In the genomic region with DNA sequence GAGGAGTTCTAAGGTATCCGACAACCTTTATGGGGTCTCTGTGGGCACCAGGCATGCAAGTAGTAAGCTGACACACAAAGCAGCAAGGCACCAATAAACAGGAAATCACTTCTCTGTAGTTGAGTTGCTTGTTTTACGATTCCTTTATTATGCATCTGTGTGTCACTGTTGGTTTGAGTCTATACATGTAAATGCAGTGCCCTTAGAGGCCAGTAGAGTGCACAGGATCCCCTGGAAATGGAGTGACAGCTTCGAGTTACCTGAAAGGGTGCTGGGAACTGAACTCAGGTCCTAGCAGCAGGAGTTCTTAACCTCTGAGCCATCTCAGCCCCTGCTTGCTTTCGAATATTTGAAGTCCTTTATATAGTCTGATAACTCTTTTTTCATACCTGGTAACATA, we compare ENCODE assay signal across 22 mouse cellular contexts. TPM values are rescaled to one million over a fixed set of nuclear protein-coding genes. Genes with fewer than 3 reads are reported as not detected.
DNase-seq lines count a peak whose midpoint lies in the region; ATAC-seq and TF ChIP-seq lines count a peak whose summit lies in the region.
"Had no signal": no experiment of that assay in that cellular context is flagged by ENCODE, and none has a peak within 500 bp of the region (broad histone marks: within the 10 kb centered on the region; RNA-seq: fewer than 3 reads in every experiment).

No protein-coding gene starts in this region.

- peaks cover 3% of the 10 kb centered on the region; the same call in 1 of the 2 replicates for H3K4me1 ChIP-seq in liver, postnatal 0 days (ENCODE audit: insufficient read depth)
- peaks cover 23% of the 10 kb centered on the region for H3K4me1 ChIP-seq in E14TG2a.4 (replicated peaks; ENCODE audit: low read depth, low read length)
- H3K4me1 ChIP-seq in embryonic facial prominence, embryonic 10.5 days = peaks cover 4% of the 10 kb centered on the region; the same call in 1 of the 2 replicates
- H3K4me1 ChIP-seq in intestine, postnatal 0 days (replicated peaks; ENCODE audit: control insufficient read depth, insufficient read depth, low read length) = no peaks in the 10 kb centered on the region
- H3K4me1 ChIP-seq: embryonic facial prominence, embryonic 12.5 days; forebrain, embryonic 13.5 days; forebrain, embryonic 15.5 days had no signal

- no peak for DNase-seq in liver, postnatal 0 days
- DNase-seq in liver = no peak
- peak; percentile 52 for DNase-seq in ES-CJ7 (ENCODE audit: low read depth, low spot score)
- DNase-seq in R1 (ENCODE audit: low read depth, low spot score) = peak; percentile 64
- DNase-seq in embryonic facial prominence, embryonic 10.5 days (ENCODE audit: low spot score) = no peak
- DNase-seq in adrenal gland, postnatal 36 days = no peak
- DNase-seq: adrenal gland, adult 8-10 months; adrenal gland, postnatal 14 days; cerebellum, adult 11 months; cerebellum, adult 18-20 months; cerebellum, adult 8-10 months; cerebellum, adult 9-11 months; cerebellum, postnatal 14 days; cerebellum, postnatal 36 days; embryo, embryonic 11 days; forebrain, postnatal 0 days had no signal

- no peaks in the 10 kb centered on the region for H3K27me3 ChIP-seq in liver, postnatal 0 days (ENCODE audit: insufficient read depth, low read length)
- H3K27me3 ChIP-seq in E14TG2a.4 (ENCODE audit: insufficient read depth, low read length) = no peaks in the 10 kb centered on the region
- H3K27me3 ChIP-seq in embryonic facial prominence, embryonic 10.5 days (replicated peaks; ENCODE audit: low read depth, poor library complexity, severe bottlenecking) = no peaks in the 10 kb centered on the region
- H3K27me3 ChIP-seq in intestine, postnatal 0 days (replicated peaks; ENCODE audit: control insufficient read depth, insufficient read depth, low read length) = no peaks in the 10 kb centered on the region
- H3K27me3 ChIP-seq: embryonic facial prominence, embryonic 12.5 days; forebrain, embryonic 13.5 days; forebrain, embryonic 15.5 days had no signal

- no peaks in the 10 kb centered on the region for H3K9me3 ChIP-seq in liver, postnatal 0 days (ENCODE audit: low read length)
- no peaks in the 10 kb centered on the region for H3K9me3 ChIP-seq in E14TG2a.4 (ENCODE audit: low read length)
- no peaks in the 10 kb centered on the region for H3K9me3 ChIP-seq in embryonic facial prominence, embryonic 10.5 days
- no peaks in the 10 kb centered on the region for H3K9me3 ChIP-seq in intestine, postnatal 0 days (ENCODE audit: control insufficient read depth)
- H3K9me3 ChIP-seq: embryonic facial prominence, embryonic 12.5 days; forebrain, embryonic 13.5 days; forebrain, embryonic 15.5 days had no signal

- H3K4me2 ChIP-seq in liver, postnatal 0 days (ENCODE audit: low read depth, low read length) = no peak overlapping the region
- no peak overlapping the region for H3K4me2 ChIP-seq in intestine, postnatal 0 days (replicated peaks; ENCODE audit: low read depth)
- H3K4me2 ChIP-seq: embryonic facial prominence, embryonic 12.5 days; forebrain, embryonic 13.5 days; forebrain, embryonic 15.5 days had no signal

- 83% methylated on average over 4 of the region's 4 CpGs for WGBS in liver, postnatal 0 days (ENCODE audit: insufficient replicate concordance)
- 90% methylated on average over 4 of the region's 4 CpGs for WGBS in embryonic facial prominence, embryonic 10.5 days
- WGBS in intestine, postnatal 0 days = 94% methylated on average over 4 of the region's 4 CpGs

- H3K9ac ChIP-seq in liver, postnatal 0 days (replicated peaks) = no peak overlapping the region
- H3K9ac ChIP-seq in intestine, postnatal 0 days (ENCODE audit: low read depth, low read length) = no peak overlapping the region
- H3K9ac ChIP-seq: embryonic facial prominence, embryonic 12.5 days; forebrain, embryonic 13.5 days; forebrain, embryonic 15.5 days; forebrain, postnatal 0 days had no signal

- no peak overlapping the region for H3K4me3 ChIP-seq in liver, postnatal 0 days (ENCODE audit: low read depth, low read length)
- H3K4me3 ChIP-seq in E14TG2a.4 (replicated peaks; ENCODE audit: low read length) = no peak overlapping the region
- H3K4me3 ChIP-seq in embryonic facial prominence, embryonic 10.5 days = no peak overlapping the region
- H3K4me3 ChIP-seq in intestine, postnatal 0 days (ENCODE audit: low read depth, low read length) = no peak overlapping the region
- H3K4me3 ChIP-seq: embryonic facial prominence, embryonic 12.5 days; forebrain, embryonic 13.5 days; forebrain, embryonic 15.5 days had no signal

- TF ChIP-seq EP300 in liver, postnatal 0 days (IDR thresholded peaks at IDR 0.05; ENCODE audit: low read depth) = no peak

- no peak overlapping the region for H3K27ac ChIP-seq in liver, postnatal 0 days (ENCODE audit: low read depth)
- H3K27ac ChIP-seq in embryonic facial prominence, embryonic 10.5 days (replicated peaks) = no peak overlapping the region
- no peak overlapping the region for H3K27ac ChIP-seq in intestine, postnatal 0 days (ENCODE audit: low read depth, low read length)
- H3K27ac ChIP-seq: embryonic facial prominence, embryonic 12.5 days; forebrain, embryonic 13.5 days; forebrain, embryonic 15.5 days had no signal

- H3K36me3 ChIP-seq in liver, postnatal 0 days (replicated peaks; ENCODE audit: insufficient read depth, low read length) = no peaks in the 10 kb centered on the region
- H3K36me3 ChIP-seq in E14TG2a.4 (ENCODE audit: insufficient read depth, low read length) = no peaks in the 10 kb centered on the region
- H3K36me3 ChIP-seq in embryonic facial prominence, embryonic 10.5 days (replicated peaks) = no peaks in the 10 kb centered on the region
- H3K36me3 ChIP-seq in intestine, postnatal 0 days (ENCODE audit: control insufficient read depth, insufficient read depth) = no peaks in the 10 kb centered on the region
- H3K36me3 ChIP-seq: embryonic facial prominence, embryonic 12.5 days; forebrain, embryonic 15.5 days had no signal

- ATAC-seq in liver, postnatal 0 days = no peak
- ATAC-seq in intestine, postnatal 0 days = no peak
- ATAC-seq: activated CD4-positive, CD25-positive, alpha-beta regulatory T cell, adult 4 months; forebrain, embryonic 13.5 days; forebrain, embryonic 15.5 days; forebrain, postnatal 0 days had no signal

- 0 out of 2 replicates have a peak, but pooled peaks have one; percentile 10 for TF ChIP-seq CTCF in liver, postnatal 0 days (IDR thresholded peaks at IDR 0.05; ENCODE audit: low read depth)
- peak; percentile 30 for TF ChIP-seq CTCF in E14TG2a.4 (conservative IDR thresholded peaks at IDR 0.05; ENCODE audit: low read length)
- no peak for TF ChIP-seq CTCF in intestine, postnatal 0 days (IDR thresholded peaks at IDR 0.05; ENCODE audit: low read depth)

RNA-seq across cellular contexts. Expression of a gene that starts 21.0 kb away (rescaled TPM):
- 2.9 and 5.0 TPM in 2 replicates for polyA plus RNA-seq in liver, postnatal 0 days (2015; fragmentation: Nextera tagmentation; extraction: Ambion mirVana)
- 6.7 and 6.9 TPM in 2 replicates for polyA plus RNA-seq in embryonic facial prominence, embryonic 10.5 days (2016; fragmentation: Nextera tagmentation; extraction: Ambion mirVana)
- 10 to 100 TPM; 10.8 to 11.6 TPM for total RNA-seq in adrenal gland, postnatal 36 days (2021)
- polyA plus RNA-seq in intestine, postnatal 0 days (2015; fragmentation: Nextera tagmentation; extraction: Ambion mirVana) = 2.7 and 5.8 TPM in 2 replicates

RNA-seq across cellular contexts. Expression of a gene that starts 26.5 kb away (rescaled TPM):
- 791 and 898 TPM in 2 replicates for polyA plus RNA-seq in liver, postnatal 0 days (2015; fragmentation: Nextera tagmentation; extraction: Ambion mirVana)
- 643 and 644 TPM in 2 replicates for polyA plus RNA-seq in embryonic facial prominence, embryonic 10.5 days (2016; fragmentation: Nextera tagmentation; extraction: Ambion mirVana)
- 100 to 1,000 TPM; 331 to 395 TPM for total RNA-seq in adrenal gland, postnatal 36 days (2021)
- polyA plus RNA-seq in intestine, postnatal 0 days (2015; fragmentation: Nextera tagmentation; extraction: Ambion mirVana) = 1,016 and 1,041 TPM in 2 replicates

RNA-seq across cellular contexts. Expression of a gene that starts 52.2 kb away (rescaled TPM):
- polyA plus RNA-seq in liver, postnatal 0 days (2015; fragmentation: Nextera tagmentation; extraction: Ambion mirVana) = 13.7 and 15.4 TPM in 2 replicates
- polyA plus RNA-seq in embryonic facial prominence, embryonic 10.5 days (2016; fragmentation: Nextera tagmentation; extraction: Ambion mirVana) = 144 and 160 TPM in 2 replicates
- total RNA-seq in adrenal gland, postnatal 36 days (2021) = 10 to 100 TPM; 20.5 to 24.5 TPM
- 58.8 and 63.5 TPM in 2 replicates for polyA plus RNA-seq in intestine, postnatal 0 days (2015; fragmentation: Nextera tagmentation; extraction: Ambion mirVana)

Comparison
In these comparisons a context has a peak if more than half of its experiments do, and no peak if none do; other contexts are left out.
1. DNase-seq: peak in ES-CJ7 (single experiment) and R1 (single experiment); none in liver, postnatal 0 days (single experiment), liver (single experiment), embryonic facial prominence, embryonic 10.5 days (single experiment) and adrenal gland, postnatal 36 days (0 of 2).